Mouse (Mus musculus): ENCODE results near the gene Lrrc26.

- TF ChIP-seq GATA1 (IDR thresholded peaks at IDR 0.05; ENCODE audit: low read length), result no peak
- no peak for TF ChIP-seq TAL1 (IDR thresholded peaks at IDR 0.05; ENCODE audit: low read length)
Measured at GRCm38 (mm10) chr2:25267241-25267640, 22.5 kb upstream of the Lrrc26 start.
